Mouse (Mus musculus) hindbrain, embryonic 13.5 days (tissue): ENCODE data around the gene Olig2. TPM values are rescaled to one million over a fixed set of nuclear protein-coding genes. Genes with fewer than 3 reads are reported as not detected.
A peak's percentile ranks its signal among the peaks of the same experiment; 100 is the strongest.

ENCODE experiments used
- ATAC-seq: fragments of 200-750 bp; cut with Nextera tagmentation; 2 replicates; pipeline ENCODE4 v1.8.0; 2017; ENCODE audit warnings: moderate TSS enrichment; ENCODE audit not compliant: low FRiP score
- H3K27ac ChIP-seq: fragments of 300-500 bp; sonication (generic); 2 replicates; pipeline ENCODE4 v1.5.1; 2015; ENCODE audit warnings: inconsistent platforms, mild to moderate bottlenecking, moderate library complexity
- H3K27me3 ChIP-seq: fragments of 300-500 bp; sonication (generic); 2 replicates; pipeline ENCODE4 v1.6.1; 2015; ENCODE audit warnings: mild to moderate bottlenecking, inconsistent platforms
- H3K36me3 ChIP-seq: fragments of 300-500 bp; sonication (generic); 2 replicates; pipeline ENCODE4 v1.6.1; 2015; ENCODE audit warnings: mild to moderate bottlenecking, inconsistent platforms
- H3K4me1 ChIP-seq: fragments of 300-500 bp; sonication (generic); replicated peaks from 2 replicates; pipeline ENCODE4 v1.6.1; 2015; ENCODE audit warnings: inconsistent platforms
- H3K4me2 ChIP-seq: fragments of 300-500 bp; sonication (generic); 2 replicates; pipeline ENCODE4 v1.6.1; 2015; ENCODE audit warnings: inconsistent platforms, mild to moderate bottlenecking, moderate library complexity
- H3K4me3 ChIP-seq: fragments of 300-500 bp; sonication (generic); 2 replicates; pipeline ENCODE4 v1.5.1; 2015; ENCODE audit warnings: mild to moderate bottlenecking, inconsistent platforms
- H3K9ac ChIP-seq: fragments of 300-500 bp; sonication (generic); 2 replicates; pipeline ENCODE4 v1.6.1; 2015; ENCODE audit warnings: mild to moderate bottlenecking, inconsistent platforms
- H3K9me3 ChIP-seq: fragments of 300-500 bp; sonication (generic); 2 replicates; pipeline ENCODE4 v1.6.1; 2016; ENCODE audit warnings: inconsistent platforms
- WGBS: fragments of 180-500 bp; shearing (Covaris S2); methylation state at CpG from one replicate; pipeline ENCODE4 v1.1.7; 2015; 5-methylcytosine and 5-hydroxymethylcytosine counted together
- polyA plus RNA-seq: library from polyadenylated mRNA; unstranded; fragments of >200 nt; fragmentation: Nextera tagmentation; extraction: Ambion mirVana; gene quantifications from 2 replicates; pipeline ENCODE4 v1.2.1, GENCODE M21; 2015

Gene Olig2
- polyA plus RNA-seq, 1 experiment from 2014 or later, result 4.0 TPM

DNA sequence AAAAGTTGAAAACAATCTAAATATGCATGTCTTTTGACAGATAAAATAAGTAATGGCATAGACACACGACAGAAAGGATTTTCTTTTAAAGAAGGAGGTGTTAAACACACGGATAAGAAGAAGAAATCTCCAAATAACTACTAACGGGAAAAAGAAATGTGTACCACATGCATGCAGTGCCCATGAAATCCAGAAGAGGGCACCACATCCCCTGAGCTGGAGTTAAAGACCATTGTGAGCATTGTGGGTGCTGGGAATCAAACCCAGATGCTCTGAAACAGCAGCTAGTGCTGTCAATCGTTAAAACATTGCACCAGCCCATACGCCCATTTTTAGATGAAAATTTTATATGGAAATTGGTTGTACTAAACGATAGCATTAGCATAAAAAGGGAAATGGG, 7.3 kb upstream of the Olig2 start:
- Histone ChIP-seq H3K9me3 (peaks cover 3% of the 10 kb centered on the region; the same call in 1 of the 2 replicates), H3K27ac (no peak overlapping the region), H3K36me3 (no peaks in the 10 kb centered on the region), H3K9ac (no peak overlapping the region), H3K4me2 (no peak overlapping the region), H3K4me3 (no peak overlapping the region), H3K4me1 (peaks cover 20% of the 10 kb centered on the region), H3K27me3 (peaks cover 100% of the 10 kb centered on the region)
- ATAC-seq, result no peak
- 68% methylated on average over 6 of the region's 6 CpGs for WGBS

DNA sequence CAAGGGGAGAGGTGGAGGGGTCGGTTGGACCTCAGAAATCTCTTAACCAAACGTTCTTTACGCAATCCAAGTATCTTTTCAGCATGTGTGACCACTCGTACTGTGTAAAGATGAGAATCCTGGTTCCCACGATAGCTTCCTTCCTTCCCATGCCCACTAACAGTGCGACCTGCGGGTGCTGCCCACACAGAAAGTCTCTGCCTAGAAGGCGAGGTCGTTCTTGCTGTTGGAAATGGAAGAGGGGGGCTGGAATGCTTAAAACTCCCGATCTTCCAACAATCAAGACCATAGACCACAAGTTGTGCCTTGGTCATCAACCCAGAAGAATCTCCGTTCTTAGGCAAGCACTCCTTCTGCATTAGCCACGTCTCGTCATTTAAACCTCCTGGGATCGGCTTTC, 6.0 kb upstream of the Olig2 start:
- H3K9ac ChIP-seq, result no peak overlapping the region
- peaks cover 3% of the 10 kb centered on the region; the same call in 1 of the 2 replicates for H3K9me3 ChIP-seq
- peaks cover 25% of the 10 kb centered on the region for H3K4me1 ChIP-seq
- no peak overlapping the region for H3K4me3 ChIP-seq
- ATAC-seq, result no peak
- 13% methylated on average over 14 of the region's 14 CpGs for WGBS
- no peaks in the 10 kb centered on the region for H3K36me3 ChIP-seq
- H3K4me2 ChIP-seq, result no peak overlapping the region
- no peak overlapping the region for H3K27ac ChIP-seq
- peaks cover 100% of the 10 kb centered on the region for H3K27me3 ChIP-seq

DNA sequence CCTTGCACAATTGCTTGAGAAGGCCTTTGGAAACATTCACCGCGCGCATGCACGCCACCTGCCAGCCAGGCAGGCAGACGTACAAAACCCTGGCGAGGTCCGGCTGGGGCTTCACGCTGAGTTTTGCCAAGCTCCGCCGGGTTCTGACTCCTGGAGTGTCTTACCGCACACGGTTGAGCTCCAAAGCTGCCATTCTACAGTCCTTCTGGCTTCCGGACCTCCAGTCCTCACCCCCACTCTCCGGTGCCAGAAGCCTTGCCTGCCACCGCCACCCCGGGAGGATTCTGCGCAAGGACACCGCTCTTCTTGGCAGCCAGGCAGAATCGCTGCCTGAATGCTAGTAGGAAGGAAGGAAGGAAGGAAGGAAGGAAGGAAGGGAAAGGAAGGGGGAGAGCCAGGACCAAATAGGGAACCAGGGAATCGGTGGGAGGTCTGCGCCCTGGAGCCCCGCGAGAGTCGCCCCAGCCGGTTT, 3.0 kb upstream of the Olig2 start:
- under 1% methylated on average over 25 of the region's 25 CpGs for WGBS
- peak overlapping the region; percentile 30; the same call in 1 of the 2 replicates for H3K27ac ChIP-seq

DNA sequence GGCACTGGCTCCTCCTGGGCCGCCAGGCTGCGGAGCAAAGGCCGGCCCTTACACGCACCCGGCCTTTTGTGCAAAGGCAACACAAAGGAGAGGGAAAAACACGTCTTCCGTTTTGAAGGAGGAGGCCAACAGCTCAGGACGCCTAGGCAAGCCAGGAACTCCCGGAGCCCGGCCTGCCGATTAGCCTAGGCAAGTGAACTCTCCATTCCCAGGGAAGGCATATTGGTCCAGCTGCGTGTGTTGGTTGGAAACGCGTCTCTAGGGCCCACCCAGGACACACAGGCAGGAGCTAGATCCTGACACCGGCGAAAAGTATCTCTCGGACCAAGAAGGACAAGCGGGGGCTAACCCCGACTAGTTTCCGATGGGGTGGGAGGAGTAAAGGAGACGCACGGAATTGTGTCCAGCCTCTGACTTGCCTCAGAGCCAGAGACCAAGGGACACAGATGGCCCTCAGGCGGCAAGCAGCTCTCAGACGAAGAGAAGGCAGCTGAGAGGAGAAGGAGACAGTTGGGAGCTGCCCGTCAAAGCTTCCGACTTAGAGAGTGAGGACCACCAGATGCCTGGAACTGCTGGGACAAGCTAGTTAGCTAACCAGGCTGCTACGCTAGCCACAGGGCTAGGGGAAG, 2.5 kb upstream of the Olig2 start:
- 0 out of 2 replicates have a peak, but pooled peaks have one; percentile 22 for ATAC-seq
- H3K27me3 ChIP-seq, result peaks cover 100% of the 10 kb centered on the region
- under 1% methylated on average over 27 of the region's 27 CpGs for WGBS
- no peak overlapping the region for H3K9ac ChIP-seq
- H3K4me1 ChIP-seq, result peaks cover 48% of the 10 kb centered on the region
- peak overlapping the region; percentile 30; the same call in 1 of the 2 replicates for H3K27ac ChIP-seq
- H3K36me3 ChIP-seq, result no peaks in the 10 kb centered on the region
- peak overlapping the region; percentile 14; the same call in 1 of the 2 replicates for H3K4me3 ChIP-seq
- peak overlapping the region; percentile 17 for H3K4me2 ChIP-seq
- H3K9me3 ChIP-seq, result no peaks in the 10 kb centered on the region

More for the DNA sequence above, 3.0 kb upstream of the Olig2 start:
- Histone ChIP-seq H3K36me3 (no peaks in the 10 kb centered on the region), H3K4me2 (peak overlapping the region; percentile 17), H3K27me3 (peaks cover 100% of the 10 kb centered on the region), H3K4me1 (peaks cover 46% of the 10 kb centered on the region), H3K9me3 (no peaks in the 10 kb centered on the region), H3K9ac (no peak overlapping the region), H3K4me3 (peak overlapping the region; percentile 19)
- ATAC-seq, result no peak

DNA sequence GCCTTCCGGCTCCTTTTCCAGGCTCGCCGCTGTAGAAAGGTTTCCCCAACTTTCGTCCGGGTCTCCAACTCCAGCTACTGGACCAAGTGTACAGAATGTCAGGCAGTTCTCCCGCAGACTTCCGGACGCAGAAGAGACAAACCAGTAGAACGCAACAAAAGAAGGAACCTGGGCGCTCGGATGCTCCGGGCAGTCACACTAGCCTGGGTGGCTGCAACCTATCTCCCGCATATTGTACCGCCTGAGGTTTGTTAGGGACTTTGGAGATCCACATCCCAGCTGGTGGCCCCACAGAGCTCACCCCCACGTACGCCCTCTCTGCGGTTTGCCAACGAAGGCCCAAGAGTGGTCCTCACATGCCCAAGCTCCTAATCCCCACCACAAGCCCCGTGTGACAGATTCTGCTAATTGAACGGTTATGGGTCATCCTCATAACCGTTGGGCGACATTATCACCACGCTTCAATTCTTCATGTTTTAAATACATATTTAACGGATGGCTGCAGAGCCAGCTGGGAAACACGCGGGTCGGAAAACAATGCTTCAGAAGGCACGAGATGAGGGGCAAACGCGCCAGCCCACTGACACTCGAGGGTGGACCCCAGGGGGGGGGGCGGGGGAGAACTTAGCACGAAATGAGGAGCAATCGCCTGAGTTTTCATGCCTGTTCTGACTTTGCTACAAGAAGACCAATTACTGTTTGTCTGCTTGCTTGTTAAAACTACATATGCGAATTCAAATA, 1.8 kb upstream of the Olig2 start:
- H3K36me3 ChIP-seq, result no peaks in the 10 kb centered on the region
- no peak overlapping the region for H3K4me2 ChIP-seq
- H3K9ac ChIP-seq, result no peak overlapping the region
- H3K4me3 ChIP-seq, result peak overlapping the region; percentile 14; the same call in 1 of the 2 replicates
- H3K4me1 ChIP-seq, result peaks cover 48% of the 10 kb centered on the region
- 1% methylated on average over 35 of the region's 35 CpGs for WGBS
- no peak overlapping the region for H3K27ac ChIP-seq
- ATAC-seq, result no peak
- H3K27me3 ChIP-seq, result peaks cover 99% of the 10 kb centered on the region
- no peaks in the 10 kb centered on the region for H3K9me3 ChIP-seq

DNA sequence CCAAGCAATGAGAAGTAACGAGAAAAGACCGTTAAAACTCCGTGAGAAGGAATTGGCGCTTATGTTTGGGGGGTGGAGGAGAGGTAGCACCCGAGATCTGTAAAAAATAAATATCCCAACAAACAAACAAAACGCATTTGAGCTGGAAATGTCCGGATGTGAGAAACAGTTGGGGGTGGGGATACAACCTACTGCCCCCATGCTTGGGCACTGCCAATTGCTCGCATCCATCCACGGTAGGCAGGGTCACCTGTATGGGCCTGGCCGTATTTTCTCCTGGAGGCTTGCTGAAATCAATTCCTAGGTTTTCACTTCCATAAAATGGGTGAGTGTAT, 1.2 kb upstream of the Olig2 start:
- Histone ChIP-seq H3K27me3 (peaks cover 99% of the 10 kb centered on the region), H3K9ac (no peak overlapping the region), H3K4me2 (no peak overlapping the region), H3K4me1 (peaks cover 48% of the 10 kb centered on the region), H3K27ac (no peak overlapping the region), H3K4me3 (no peak overlapping the region), H3K9me3 (no peaks in the 10 kb centered on the region), H3K36me3 (no peaks in the 10 kb centered on the region)
- 5% methylated on average over 10 of the region's 10 CpGs for WGBS
- no peak for ATAC-seq

DNA sequence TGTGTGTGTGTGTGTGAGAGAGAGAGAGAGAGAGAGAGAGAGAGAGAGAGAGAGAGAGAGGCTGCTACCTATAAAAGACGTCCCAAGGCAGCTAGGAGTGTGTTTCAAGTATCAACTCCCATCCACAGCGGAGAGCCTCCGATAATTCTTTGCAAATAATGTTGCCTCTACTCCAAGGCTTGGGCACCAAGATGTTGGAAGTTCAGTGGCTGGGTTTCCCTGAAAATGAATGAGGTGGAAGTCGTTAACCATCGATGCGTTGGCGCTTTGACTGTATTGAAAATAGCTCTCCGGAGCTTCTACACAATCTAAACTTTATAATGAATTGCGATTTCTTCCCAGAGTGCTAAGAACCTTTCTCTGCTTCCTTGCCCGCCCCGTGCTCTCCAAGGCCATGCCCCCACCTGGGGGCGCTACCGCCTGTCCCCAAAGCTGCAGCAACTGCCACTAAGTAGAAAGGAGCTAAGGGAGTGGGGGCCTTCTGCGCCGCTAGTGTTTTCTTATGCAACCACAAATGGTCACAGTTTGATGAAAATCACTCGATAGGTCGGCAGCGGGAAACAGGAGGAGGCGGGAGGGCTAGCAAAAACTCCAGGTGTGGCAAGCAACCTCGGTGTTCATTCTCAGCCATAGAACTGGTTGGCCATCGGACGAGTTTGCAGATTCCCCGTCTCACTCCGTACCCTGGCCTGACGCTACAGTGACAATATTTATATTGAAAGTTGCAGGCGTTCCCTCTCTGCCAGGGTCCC, 600 bp upstream of the Olig2 start:
- 0% methylated on average over 26 of the region's 26 CpGs for WGBS
- Histone ChIP-seq H3K4me2 (peak overlapping the region; percentile 44), H3K27ac (no peak overlapping the region), H3K4me1 (peaks cover 48% of the 10 kb centered on the region), H3K27me3 (peaks cover 99% of the 10 kb centered on the region), H3K4me3 (peak overlapping the region; percentile 26), H3K9me3 (no peaks in the 10 kb centered on the region), H3K9ac (no peak overlapping the region), H3K36me3 (no peaks in the 10 kb centered on the region)
- ATAC-seq, result no peak

DNA sequence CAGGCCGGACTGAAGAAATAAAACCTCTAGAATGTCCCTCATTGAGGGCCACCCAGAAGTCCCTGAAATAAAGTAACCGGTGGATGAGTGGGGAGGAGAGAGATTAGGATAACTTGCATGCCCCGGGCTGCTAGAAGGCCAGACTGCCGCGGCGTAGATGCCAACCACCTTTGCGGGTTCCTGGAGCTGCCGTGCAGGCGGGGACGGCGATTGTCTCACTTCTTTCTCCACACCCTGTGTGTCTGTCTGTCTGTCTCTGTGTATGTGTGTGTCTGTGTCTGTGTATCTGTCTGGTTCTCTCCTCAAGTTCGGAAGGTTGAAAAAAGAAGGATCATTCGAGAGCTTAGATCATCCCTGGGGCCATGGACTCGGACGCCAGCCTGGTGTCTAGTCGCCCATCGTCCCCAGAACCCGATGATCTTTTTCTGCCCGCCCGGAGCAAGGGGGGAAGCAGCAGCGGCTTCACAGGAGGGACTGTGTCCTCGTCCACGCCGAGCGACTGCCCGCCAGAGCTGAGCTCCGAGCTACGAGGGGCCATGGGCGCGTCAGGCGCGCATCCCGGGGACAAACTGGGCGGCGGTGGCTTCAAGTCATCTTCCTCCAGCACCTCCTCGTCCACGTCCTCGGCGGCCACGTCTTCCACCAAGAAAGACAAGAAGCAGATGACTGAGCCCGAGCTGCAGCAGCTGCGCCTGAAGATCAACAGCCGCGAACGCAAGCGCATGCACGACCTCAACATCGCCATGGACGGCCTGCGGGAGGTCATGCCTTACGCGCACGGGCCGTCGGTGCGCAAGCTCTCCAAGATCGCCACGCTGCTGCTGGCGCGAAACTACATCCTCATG, 1.0 kb downstream of the Olig2 start:
- Histone ChIP-seq H3K27ac (no peak overlapping the region), H3K9ac (peak overlapping the region; percentile 24), H3K4me1 (peaks cover 39% of the 10 kb centered on the region), H3K27me3 (peaks cover 99% of the 10 kb centered on the region), H3K4me2 (peak overlapping the region; percentile 40), H3K36me3 (no peaks in the 10 kb centered on the region), H3K4me3 (peak overlapping the region; percentile 26), H3K9me3 (no peaks in the 10 kb centered on the region)
- under 1% methylated on average over 60 of the region's 60 CpGs for WGBS
- ATAC-seq, result no peak

DNA sequence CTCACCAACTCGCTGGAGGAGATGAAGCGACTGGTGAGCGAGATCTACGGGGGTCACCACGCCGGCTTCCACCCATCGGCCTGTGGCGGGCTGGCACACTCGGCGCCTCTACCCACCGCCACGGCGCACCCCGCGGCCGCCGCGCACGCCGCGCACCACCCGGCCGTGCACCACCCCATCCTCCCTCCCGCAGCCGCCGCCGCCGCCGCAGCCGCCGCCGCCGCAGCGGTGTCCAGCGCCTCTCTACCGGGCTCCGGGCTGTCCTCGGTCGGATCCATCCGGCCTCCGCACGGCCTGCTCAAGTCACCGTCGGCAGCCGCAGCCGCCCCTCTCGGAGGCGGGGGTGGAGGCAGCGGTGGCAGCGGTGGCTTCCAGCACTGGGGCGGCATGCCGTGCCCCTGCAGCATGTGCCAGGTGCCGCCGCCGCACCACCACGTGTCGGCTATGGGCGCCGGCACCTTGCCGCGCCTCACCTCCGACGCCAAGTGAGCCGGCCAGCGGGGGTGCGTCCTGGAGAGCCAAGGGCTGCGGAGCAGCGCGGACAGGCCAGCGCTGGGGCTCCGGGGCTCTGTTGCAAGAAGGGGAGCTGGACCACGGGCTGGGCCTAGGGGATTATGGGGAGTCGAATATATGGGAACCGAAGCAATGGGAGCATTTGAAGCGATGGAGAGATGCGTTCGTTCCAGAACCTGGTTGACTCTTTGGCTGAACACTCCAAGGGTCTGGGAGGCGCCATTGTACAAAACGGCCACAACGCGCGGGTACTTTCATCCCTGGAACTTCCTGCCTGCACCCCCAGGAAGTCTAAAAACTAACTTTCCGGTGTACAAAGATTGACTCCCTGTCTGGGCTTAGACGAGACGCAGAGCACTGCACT, 1.9 kb downstream of the Olig2 start:
- ATAC-seq, result no peak
- Histone ChIP-seq H3K4me1 (peaks cover 37% of the 10 kb centered on the region), H3K27me3 (peaks cover 99% of the 10 kb centered on the region), H3K4me2 (peak overlapping the region; percentile 40), H3K27ac (no peak overlapping the region), H3K4me3 (peak overlapping the region; percentile 26), H3K36me3 (no peaks in the 10 kb centered on the region), H3K9me3 (no peaks in the 10 kb centered on the region), H3K9ac (peak overlapping the region; percentile 24; the same call in 1 of the 2 replicates)
- under 1% methylated on average over 84 of the region's 85 CpGs for WGBS

DNA sequence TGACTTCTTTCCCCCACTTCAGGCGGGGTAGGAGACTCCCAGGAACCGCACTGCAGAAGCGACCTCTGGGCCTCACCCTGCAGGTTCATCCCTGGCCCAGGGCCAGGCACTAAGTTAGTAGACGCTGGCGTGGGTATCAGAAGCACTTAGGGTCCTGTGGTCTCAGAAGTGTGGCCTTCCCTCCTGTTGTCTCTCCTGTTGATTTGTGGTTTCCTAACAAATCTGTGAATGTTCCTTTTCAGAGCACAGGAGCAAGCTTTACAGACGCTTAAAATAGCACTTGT, 2.4 kb downstream of the Olig2 start:
- peaks cover 99% of the 10 kb centered on the region for H3K27me3 ChIP-seq
- WGBS, result 2% methylated on average over 6 of the region's 6 CpGs
- H3K36me3 ChIP-seq, result no peaks in the 10 kb centered on the region
- no peaks in the 10 kb centered on the region for H3K9me3 ChIP-seq
- no peak for ATAC-seq
- no peak overlapping the region for H3K4me2 ChIP-seq
- H3K27ac ChIP-seq, result no peak overlapping the region
- no peak overlapping the region for H3K9ac ChIP-seq
- H3K4me1 ChIP-seq, result peaks cover 36% of the 10 kb centered on the region
- H3K4me3 ChIP-seq, result peak overlapping the region; percentile 26
